Mouse (Mus musculus) lung, postnatal 36 days (tissue): ENCODE measurements at regions not wholly inside any gene's neighbourhood (a gene's known extent, or its start where the extent isn't known, plus 50 kb on each side); places are given as distances from the start of the nearest gene placed in this dataset.
"Not testable (repeated sequence)": the region's sequence is repeated elsewhere in the genome, so short reads cannot be mapped to it uniquely, and the experiment has no call there.

Source experiments
- DNase-seq: peaks from one replicate; pipeline ENCODE4 v3.0.0; 2022; ENCODE audit warnings: mixed read lengths

GRCm38 (mm10) chr1:18058211-18058971 lies 87.3 kb downstream of the Crisp4 start:
- DNase-seq: no peak

- no peak for DNase-seq
Measured at GRCm38 (mm10) chr1:18057646-18058210, 88.0 kb downstream of the Crisp4 start.

- DNase-seq: not testable (repeated sequence)
Measured at GRCm38 (mm10) chr1:18057003-18057402, 88.7 kb downstream of the Crisp4 start.

- DNase-seq: no peak
Measured at GRCm38 (mm10) chr1:18030226-18030625, 115.5 kb downstream of the Crisp4 start.

GRCm38 (mm10) chr1:18012941-18013340 lies 132.8 kb downstream of the Crisp4 start:
- peak; percentile 2 for DNase-seq

- DNase-seq: no peak
Measured at GRCm38 (mm10) chr1:17980604-17981003, 165.1 kb downstream of the Crisp4 start.

GRCm38 (mm10) chr1:17978086-17978485 lies 167.6 kb downstream of the Crisp4 start:
- DNase-seq: no peak

- DNase-seq: not testable (repeated sequence)
Measured at GRCm38 (mm10) chr1:17956881-17957280, 188.8 kb downstream of the Crisp4 start.

GRCm38 (mm10) chr1:17932108-17932810 lies 213.4 kb downstream of the Crisp4 start:
- DNase-seq: not testable (repeated sequence)
